Mouse (Mus musculus) gastrocnemius, adult 18-20 months (tissue): ENCODE results near the gene Hsf5. TPM values are rescaled to one million over a fixed set of nuclear protein-coding genes. Genes with fewer than 3 reads are reported as not detected.
A peak's percentile ranks its signal among the peaks of the same experiment; 100 is the strongest.

Experiments
- DNase-seq: peaks from one replicate; pipeline ENCODE4 v3.0.0; 2021; ENCODE audit warnings: low spot score
- total RNA-seq, 2 experiments: library from RNA; stranded (reverse); gene quantifications; 2 replicates each; pipeline ENCODE4 v1.2.3; 2021

Gene Hsf5
- total RNA-seq, 2 experiments from 2014 or later, result not detected

DNA sequence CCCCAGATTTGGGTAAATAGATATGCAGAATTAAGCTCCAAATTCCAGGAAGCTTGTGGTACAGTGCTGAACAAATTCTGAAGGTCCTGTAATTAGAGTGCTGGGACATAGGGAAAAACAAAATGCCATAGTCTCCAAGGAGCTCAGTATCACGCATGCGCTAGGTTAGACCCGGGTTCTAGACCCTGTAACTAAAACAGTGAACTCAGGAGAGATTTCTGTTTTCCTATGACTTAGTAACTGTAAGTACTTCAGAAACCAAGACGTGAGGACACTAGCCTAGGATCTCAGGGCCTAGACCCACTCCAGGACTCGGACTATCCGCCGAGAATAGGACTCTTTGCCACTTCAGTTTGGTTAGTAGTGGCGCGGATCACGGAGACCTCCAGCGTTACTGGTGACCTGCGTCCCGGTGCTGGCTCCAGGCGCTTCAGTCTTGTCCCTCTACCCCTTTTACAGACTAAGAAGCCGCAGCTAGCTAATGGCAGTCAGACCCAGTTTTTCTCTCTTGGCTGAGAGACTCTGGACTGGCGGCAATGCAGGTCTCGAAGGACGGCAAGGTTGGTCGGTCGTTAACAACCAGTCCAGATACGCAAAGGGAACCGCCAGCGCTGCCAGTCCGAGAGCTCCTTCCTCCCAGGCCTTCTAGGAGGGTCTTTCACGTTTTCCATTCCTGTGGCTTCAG, 26.0 kb upstream of the Hsf5 start:
- DNase-seq, result peak; percentile 30

DNA sequence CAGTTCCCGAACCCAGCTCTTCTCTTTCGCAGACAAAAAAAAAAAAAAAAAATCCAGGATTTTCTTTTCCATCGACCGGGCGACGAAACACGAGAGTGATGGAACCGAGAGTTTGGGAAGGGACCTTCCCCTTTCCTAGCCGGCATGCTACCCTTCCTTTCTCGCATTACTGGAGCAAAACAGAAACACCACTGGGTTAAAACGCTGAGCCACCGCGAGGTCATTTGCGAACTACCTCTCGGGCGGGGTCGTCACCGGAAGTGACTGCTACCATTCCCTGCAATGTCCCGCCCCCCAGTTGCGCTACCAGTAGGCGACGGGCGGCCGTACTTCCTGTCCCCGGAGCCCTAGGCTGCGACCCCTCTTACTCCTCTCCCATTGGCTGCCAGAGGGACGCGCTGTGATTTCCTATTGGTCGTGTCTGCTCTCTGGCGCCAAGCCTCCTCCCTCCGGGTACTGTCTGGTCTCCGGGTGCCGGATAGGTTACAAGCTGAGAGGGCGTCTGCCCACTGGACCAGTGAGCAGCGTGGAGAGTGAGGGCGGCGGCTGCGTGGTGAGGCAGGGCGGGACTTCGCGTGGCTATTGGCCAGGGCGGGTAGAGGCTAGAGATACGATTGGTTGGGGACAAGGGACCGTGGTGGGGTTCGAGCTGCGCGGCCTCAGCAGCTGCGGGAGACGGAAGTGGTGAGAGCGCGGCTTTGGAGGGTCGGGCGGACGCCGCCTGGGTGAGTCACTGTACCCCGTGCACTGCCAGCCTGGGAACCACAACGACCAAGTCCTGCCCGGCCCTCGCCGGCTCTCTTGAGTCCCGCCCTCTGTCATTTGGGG, 25.2 kb upstream of the Hsf5 start, which contains the start of gene Mtmr4:
TSS of gene Mtmr4 (plus strand) at position 637 of the 828 bp plus-strand sequence.
- peak; percentile 100 for DNase-seq

DNA sequence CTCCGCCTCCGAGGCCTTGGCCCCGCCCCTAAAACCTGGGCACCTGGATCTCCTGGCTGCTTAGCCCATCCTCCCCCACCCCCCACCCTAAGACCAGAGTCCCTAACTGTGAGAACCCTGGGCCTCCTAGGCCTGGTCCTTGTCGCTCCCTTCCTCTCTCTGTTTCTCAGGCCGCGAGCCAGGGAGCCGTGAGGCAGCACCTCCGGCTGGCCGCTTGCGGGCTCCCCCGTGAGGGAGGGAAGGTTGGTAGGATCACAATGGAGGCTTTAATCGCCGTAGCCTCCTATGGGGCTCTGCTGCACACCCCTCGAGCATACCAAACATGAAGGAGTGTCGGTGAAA, 24.6 kb upstream of the Hsf5 start:
- no peak for DNase-seq

DNA sequence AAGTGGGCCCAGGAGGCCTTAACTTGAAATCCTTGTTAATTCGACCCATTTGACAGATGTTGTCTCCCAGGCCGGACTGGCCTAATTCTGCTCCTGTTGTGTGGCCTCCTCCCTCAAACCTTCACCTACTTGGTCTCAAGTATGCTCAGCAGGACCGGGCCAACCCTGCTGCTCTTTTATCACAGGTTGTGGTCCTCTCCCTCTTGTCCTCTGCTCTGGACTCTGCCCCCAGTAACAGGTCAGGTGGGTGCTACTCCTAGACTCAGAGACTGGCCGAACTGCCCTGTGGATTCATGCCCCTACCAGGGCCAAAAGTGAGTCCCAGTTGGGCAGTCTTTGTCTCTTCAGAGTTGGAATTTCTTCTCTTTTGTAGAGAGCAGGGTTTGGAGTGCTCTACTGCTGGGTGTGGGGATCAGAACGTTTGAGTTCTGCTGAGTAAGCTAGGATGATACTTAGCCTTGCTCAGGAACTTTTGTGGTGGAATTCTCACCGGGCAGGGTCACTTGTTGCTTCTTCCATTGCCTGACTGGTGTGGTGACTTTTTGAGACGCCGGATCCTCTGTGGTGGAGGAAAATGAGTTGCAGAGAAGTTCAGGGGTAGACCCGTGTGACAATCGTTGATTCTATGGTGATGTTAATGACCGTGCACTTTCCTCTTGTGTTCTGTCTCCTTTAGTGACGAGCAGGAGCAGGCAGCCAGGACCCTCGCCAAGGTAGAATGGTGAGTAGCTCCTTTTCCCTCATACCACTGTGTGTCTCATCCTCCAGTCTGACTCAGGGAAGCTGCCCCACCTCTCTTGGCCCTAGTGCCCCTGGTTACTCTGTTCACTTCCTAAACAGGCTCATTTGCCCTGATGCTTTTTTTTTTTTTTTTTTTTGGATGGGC, 24.0 kb upstream of the Hsf5 start:
- DNase-seq, result no peak

DNA sequence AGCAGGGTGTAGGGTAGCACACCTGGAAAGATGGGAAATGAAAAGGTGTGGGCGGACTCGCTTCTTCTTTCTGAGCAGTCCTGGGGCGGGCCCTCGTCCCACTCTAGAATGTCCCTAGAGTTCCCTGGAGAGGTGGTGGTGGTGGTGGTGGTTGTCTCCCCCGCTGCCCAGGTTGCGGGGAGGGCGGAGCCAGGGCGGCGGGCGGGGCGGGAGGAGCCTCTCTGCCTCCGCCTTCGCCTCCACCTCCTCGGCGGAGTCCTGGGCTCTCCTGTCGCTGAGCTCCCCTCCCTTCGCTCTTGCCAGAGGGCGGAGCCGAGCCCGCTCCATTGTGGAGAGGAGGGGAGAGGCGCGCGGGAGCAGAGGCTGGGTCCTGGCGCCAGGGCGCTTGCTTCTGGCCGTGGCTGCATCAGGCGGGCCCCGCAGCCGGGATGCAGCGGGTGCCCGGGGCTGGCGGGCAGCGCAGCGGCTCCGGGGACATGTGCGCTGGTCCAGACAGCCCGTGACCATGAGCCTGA, 21.6 kb upstream of the Hsf5 start:
- peak; percentile 82 for DNase-seq

DNA sequence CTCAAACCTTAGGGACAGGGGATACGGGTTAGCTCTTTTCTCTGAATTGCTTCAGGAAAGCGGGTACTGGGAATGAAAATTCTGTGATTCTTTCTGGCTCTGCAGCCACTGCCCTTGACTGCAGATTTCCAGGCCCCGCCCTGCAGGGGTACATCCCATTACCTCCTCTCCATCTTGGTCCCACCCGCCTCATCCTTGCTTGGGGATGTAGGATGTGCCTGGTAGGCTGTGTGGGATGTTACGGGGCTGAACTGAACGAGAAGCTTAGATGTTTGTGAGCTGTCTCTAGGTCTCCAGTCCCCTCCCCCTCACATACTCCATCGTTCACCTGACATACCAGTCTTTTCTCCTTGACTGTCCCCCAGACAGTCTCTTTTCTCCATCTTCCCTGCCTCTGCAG, 21.0 kb upstream of the Hsf5 start:
- no peak for DNase-seq

DNA sequence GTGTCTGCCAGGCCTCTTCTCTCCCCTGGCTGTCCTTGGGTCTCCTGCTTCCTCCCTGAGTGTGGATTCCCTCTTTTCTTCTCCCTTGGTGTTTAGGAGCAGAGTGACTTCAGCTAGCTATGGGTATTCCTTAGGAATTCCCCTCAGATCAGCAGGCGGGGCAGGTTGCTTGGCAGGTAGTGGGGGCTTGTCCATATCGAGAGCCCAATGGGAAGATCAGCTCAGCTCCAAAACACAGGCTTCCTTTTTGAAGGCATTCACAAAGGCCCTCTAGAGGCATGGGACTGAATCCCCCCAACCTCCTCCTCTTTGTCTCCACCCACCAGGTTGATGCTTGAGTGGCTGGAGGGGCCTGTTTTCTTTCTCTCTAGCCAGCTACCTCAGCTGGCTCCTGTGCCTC, 20.5 kb upstream of the Hsf5 start:
- DNase-seq, result no peak

DNA sequence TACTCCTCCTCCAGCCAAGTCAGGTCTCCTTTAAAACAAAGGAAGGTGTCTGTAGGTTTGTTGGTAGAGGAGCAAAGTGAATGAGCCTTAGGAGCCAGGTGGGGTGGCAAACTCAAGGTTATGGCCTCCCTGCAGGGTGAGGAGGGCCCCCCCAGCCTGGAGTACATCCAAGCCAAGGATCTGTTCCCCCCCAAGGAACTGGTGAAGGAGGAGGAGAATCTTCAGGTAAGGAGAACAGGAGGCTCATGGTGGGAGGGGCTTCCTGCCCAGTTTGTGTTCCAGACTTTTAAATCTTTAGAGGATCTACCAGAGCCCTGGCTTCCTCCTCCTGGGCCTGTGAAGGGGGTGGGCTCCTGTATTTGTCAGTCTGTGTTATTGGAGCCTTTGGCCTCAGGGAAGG, 19.9 kb upstream of the Hsf5 start:
- no peak for DNase-seq

DNA sequence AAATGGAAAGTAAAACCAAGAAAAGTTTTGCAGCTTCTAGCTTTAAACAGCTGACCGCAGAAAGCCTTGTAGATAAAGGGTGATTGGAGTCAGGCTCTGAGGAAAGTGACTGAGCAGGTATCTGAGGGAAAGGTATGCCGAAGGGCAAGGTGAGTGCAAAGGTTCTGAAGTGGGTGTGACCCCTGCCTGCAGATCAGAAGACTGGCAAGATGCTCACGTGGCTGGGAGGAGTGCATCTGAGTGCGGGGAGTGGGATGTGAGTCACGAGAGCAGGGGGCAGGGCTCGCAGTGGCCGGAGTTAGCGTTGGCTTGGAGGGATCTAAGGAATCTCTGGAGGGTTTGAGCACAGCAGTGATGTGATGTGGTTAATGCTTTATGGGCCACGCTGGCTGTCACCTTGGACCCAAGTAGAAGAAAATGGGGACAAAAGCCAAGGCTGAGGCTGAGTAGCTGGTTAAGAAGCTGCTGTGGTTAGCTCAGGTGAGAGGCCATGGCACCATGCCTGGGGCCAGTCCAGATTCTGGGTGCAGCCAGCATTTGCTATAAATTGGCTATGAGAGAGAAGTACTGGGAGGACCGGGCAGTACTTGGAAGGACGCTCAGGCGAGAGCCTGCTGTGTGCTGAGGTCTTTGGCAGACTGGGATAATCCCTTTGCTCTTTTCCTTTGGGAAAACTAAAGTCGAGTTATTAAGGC, 17.4 kb upstream of the Hsf5 start:
- DNase-seq, result no peak

DNA sequence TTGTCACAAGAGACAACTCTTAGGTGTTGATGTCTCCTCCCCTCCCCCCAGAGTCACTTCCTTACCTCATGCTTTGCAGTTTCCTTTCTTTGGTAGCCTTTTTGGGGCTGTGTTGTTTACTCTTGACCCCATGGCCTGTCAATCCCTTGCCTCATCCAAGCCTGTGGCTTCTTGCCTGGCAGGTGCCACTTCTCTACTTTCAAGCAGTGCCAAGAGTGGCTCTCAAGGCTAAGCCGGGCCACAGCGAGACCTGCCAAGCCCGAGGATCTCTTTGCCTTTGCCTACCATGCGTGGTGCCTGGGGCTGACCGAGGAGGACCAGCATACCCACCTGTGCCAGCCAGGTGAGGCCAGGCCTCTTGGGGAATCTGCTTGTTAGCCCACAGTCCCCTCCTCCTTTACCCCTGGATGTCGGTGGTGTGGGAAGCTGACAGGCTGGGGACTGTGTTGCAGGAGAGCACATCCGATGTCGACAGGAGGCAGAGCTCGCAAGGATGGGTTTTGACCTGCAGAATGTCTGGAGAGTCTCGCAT, 16.6 kb upstream of the Hsf5 start:
- DNase-seq, result no peak

DNA sequence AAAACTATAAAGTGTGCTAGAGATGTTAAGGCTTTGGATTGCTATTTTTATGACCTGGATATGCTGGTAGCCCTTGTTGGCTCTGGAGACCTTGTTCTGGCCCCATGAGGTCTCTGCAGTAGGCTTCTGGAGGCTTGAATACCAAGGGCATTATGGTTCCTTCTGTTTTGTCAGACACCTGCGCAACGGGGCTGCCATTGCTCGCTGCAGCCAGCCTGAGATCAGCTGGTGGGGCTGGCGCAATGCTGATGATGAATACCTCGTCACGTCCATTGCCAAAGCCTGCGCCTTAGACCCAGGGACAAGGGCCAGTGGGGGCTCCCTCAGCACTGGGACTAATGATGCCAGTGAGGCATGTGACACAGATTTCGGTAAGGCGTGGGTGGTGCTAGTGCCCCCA, 14.7 kb upstream of the Hsf5 start:
- DNase-seq, result no peak

DNA sequence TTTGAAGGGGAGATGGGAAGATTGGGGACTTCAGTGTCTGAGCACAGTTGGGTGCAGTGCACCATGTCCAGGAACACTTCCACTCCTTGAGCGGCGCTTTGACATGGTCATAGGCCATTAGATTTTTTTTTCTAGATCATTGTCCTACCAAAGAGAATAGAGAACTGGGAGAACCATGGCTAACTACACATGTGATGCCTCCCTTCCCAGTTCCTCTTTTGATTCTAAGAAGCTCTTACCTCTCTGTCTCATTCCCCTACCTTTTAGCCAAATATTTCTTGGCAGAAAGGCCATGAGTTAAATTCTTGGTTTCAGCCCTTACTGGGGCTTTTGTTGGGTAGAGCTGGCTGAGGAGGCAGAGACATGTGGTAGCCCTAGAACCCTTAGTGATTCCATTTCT, 13.4 kb upstream of the Hsf5 start:
- no peak for DNase-seq

DNA sequence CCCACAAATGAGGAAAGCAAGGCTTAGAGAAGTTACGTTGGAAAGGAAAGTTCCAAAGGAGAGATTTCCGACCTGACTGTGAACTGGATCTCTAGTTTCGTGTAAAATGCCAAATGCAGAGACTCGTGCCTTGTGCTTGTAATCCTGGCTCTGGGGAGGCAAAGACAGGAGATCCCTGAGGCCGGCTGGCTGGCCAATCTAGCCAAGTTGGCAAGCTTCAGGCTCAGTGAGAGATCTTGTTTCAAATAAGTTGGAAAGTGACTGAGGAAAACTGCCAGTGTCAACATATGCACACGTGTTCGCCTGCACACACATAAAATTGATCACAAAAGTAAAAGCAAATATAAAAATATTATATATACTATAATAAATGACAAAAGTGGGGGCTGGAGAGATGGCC, 7.7 kb upstream of the Hsf5 start:
- peak; percentile 79 for DNase-seq

DNA sequence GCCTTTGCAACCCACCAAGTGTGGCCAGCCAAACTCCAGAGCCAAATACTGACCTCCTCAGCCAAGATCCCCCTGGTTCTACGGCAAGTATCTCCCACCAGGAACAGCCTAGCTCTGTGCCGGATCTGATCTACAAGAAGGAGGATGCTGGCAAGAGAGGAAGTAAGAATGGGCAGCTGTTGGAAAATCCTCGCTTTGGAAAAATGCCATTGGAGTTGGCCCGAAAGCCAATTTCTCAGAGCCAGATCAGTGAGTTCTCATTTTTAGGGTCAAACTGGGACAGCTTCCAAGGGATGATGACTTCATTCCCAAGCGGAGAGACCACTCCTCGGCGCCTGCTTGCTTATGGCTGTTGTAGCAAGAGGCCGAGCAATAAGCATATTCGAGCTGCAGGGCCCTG, 5.4 kb upstream of the Hsf5 start:
- no peak for DNase-seq

DNA sequence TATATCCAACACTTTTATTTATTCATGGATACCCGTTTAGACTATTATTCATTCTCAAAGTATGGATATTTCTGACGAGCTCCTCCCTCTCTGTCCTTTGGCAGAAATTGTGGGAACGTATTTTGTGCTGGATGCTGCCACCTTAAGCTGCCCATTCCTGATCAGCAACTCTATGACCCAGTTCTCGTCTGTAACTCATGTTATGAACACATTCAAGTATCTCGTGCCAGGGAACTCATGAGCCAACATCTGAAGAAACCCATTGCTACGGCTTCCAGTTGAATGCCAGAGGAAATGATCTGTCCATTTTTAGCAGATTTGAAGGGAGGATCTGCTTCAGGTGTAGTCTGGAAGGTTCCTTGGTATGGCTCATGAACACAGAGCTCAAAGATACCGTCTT, 3.0 kb upstream of the Hsf5 start:
- DNase-seq, result no peak

DNA sequence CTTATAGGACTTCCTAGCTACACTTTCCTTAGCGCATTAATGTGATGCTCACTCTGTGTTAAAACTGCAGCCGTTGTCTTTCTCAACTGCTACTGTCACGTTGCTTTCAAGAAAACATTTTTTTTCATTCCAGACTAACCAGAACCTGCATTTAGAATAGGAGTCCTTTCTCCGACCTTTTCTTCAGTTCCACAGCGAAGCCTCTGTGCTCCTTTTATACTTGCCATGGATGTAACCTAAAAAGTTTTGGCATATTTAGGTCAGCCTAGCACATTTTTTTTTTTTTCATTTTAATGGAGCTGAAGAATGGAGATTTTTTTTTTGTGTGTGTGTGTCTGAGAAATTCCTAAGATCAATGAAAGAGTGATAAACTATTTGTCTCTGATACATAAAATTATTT, 1.4 kb upstream of the Hsf5 start:
- DNase-seq, result no peak

DNA sequence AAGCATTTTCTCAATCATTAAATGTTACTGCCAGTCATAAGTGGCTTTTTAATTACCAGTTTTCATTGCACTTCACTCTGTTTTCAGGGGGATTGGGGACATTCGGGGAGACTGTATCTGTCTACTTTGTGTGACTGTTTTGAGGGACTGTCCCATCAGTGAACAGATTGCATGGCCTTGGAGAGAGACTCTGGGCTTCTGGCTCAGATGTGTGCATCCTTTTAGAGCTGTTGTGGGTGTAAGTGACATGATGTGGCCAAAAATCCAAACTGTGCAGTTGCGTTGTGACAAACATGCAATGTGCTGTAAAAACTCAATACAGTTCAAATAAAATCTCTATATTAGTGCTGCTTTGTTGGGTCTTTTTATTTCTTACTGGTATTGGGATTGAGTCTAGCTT, 1.0 kb upstream of the Hsf5 start:
- DNase-seq, result no peak

DNA sequence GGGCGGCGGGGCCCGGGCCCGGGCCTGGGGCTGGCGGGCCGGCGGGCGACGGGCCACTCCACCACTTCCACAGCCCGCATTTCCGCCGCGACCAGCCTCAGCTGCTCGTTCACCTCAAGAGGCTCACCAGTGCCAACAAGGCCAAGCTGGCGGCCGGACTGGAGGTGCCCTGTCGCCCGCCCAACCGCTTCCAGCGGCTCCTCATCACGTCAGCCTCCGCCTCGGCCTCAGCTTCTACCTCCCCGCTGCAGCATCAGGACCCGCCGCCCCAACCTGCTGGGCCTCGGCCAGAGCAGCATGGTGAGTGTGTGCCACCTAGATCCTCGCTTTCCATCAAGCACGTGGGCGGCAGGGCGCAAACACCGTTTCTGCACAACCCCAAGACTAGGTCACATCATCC, 642 bp downstream of the Hsf5 start:
- DNase-seq, result no peak

DNA sequence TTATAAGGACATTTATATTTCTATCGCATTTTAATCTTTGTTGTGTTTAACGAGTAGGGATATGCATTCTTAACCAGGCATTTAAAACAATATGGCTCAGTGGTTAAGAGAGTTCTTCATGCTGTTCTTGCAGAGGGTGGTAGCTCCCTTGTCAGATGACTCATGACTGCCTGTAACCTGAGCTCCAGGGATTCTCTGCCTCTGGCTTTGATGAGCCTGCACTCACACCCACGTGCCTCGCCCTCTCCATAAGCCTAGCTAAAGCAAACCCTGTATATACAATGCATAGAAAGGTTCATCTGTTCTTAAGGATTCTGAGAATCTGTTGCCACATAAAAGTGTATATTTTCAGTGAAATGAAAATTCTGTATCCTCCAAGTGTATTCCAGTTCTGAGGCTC, 6.2 kb downstream of the Hsf5 start:
- no peak for DNase-seq

DNA sequence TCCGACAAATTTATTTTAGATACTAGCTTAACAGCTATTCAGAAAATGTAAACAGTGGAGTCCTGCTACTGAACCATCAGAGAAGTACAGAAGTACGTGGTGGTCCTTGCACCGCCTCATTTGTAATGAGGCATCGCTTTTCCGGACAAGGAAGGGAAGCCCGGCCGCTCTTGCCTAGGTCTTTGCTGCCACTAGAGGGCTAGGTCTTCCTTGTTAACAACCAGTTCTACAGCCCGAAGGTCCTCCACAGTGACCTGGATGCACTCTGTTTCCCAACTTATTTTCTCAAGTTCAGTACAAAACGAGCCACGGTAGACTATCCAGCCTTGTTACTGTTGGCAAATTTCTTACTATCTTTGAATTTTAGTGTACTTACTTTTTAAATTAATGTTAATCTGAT, 12.9 kb downstream of the Hsf5 start:
- no peak for DNase-seq

DNA sequence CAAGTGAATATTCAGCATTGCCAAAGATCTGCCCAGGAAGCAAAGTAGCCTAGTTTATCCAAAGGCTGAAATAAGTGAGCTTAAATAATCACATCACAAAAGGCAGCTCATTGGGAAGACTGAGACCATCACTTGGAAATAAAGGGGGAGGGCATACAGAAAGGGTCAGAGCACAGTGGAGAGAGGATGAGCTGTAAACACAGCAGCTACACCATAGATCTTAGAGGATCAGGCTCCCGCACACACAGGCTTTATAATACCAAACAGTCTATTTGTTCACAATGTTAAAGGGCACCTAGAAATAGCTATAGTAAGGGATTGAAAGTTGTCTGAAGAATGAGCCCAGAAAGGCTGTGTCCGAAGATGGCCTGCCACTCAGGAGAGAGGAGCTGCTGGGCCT, 21.8 kb downstream of the Hsf5 start:
- no peak for DNase-seq
